Mouse (Mus musculus) CH12.LX (cell line): ENCODE data around the gene Ripply1. TPM values are rescaled to one million over a fixed set of nuclear protein-coding genes. Genes with fewer than 3 reads are reported as not detected.

Experiments
- DNase-seq: peaks from one replicate; pipeline ENCODE4 v3.0.0-alpha.2; 2013; ENCODE audit errors: extremely low read depth
- H3K27ac ChIP-seq: 2 replicates; pipeline ENCODE4 v1.5.1; 2012; ENCODE audit warnings: low read depth, mild to moderate bottlenecking, control low read depth, moderate library complexity; ENCODE audit not compliant: insufficient read depth
- H3K27me3 ChIP-seq: replicated peaks from 2 replicates; pipeline ENCODE3; 2012; ENCODE audit warnings: inconsistent platforms
- H3K36me3 ChIP-seq, 2 experiments: replicated peaks in 1 of 2; 2 replicates each; pipeline versions ENCODE3 to v1.6.1; 2012; ENCODE audit warnings: inconsistent platforms in 1 of 2, low read length in 1 of 2, mild to moderate bottlenecking in 1 of 2, mixed read lengths in 1 of 2, moderate library complexity in 1 of 2; ENCODE audit not compliant: control insufficient read depth in 1 of 2, insufficient read depth in 1 of 2
- H3K4me1 ChIP-seq, 2 experiments: 2 replicates each; pipeline ENCODE4 v1.6.1; 2012; ENCODE audit warnings: inconsistent platforms in 1 of 2, moderate library complexity in 1 of 2; ENCODE audit not compliant: insufficient read depth in 2 of 2, control insufficient read depth in 1 of 2
- H3K4me2 ChIP-seq: 2 replicates; pipeline ENCODE4 v1.6.1; 2012; ENCODE audit warnings: low read depth, mild to moderate bottlenecking, control low read depth; ENCODE audit not compliant: poor library complexity, insufficient read depth, severe bottlenecking
- H3K4me3 ChIP-seq, 3 experiments: fragments of 150-350 bp in 1 of 3; sonication (generic) in 1 of 3; replicated peaks in 1 of 3; 2 replicates each; pipeline versions ENCODE3 to v1.5.1; 2011 to 2012; ENCODE audit warnings: low read depth in 2 of 3, low read length in 2 of 3, mild to moderate bottlenecking in 2 of 3, moderate library complexity in 2 of 3, control low read depth in 1 of 3, improper control_type of control experiment in 1 of 3, inconsistent platforms in 1 of 3, mixed read lengths in 1 of 3; ENCODE audit not compliant: poor library complexity in 1 of 3
- H3K79me2 ChIP-seq: replicated peaks from 2 replicates; pipeline ENCODE4 v1.6.1; 2012; ENCODE audit warnings: mild to moderate bottlenecking, moderate library complexity; ENCODE audit not compliant: control insufficient read depth, poor library complexity, insufficient read depth, severe bottlenecking; ENCODE audit errors: extremely low read depth
- H3K9ac ChIP-seq: 2 replicates; pipeline ENCODE4 v1.6.1; 2012; ENCODE audit warnings: low read depth, mild to moderate bottlenecking, control low read depth, moderate library complexity; ENCODE audit not compliant: insufficient read depth
- H3K9me3 ChIP-seq: replicated peaks from 2 replicates; pipeline ENCODE3; 2012; ENCODE audit warnings: low read length, inconsistent platforms, mixed read lengths
- BHLHE40 ChIP-seq: IDR thresholded peaks from 2 replicates; pipeline ENCODE4 v1.6.1; 2011; ENCODE audit warnings: mild to moderate bottlenecking, low read depth, low read length, improper control_type of control experiment
- CHD1 ChIP-seq: IDR thresholded peaks from 2 replicates; pipeline ENCODE4 v1.6.1; 2012; ENCODE audit warnings: low read depth, low read length, improper control_type of control experiment, inconsistent platforms
- EP300 ChIP-seq: IDR thresholded peaks from 2 replicates; pipeline ENCODE4 v1.6.1; 2011; ENCODE audit warnings: low read length, improper control_type of control experiment
- ETS1 ChIP-seq: conservative IDR thresholded peaks from 2 replicates; pipeline ENCODE4 v1.6.1; 2012; ENCODE audit warnings: low read depth, mild to moderate bottlenecking, inconsistent platforms, low read length, improper control_type of control experiment, moderate library complexity
- GABPA ChIP-seq: IDR thresholded peaks from 2 replicates; pipeline ENCODE4 v1.6.1; 2012; ENCODE audit warnings: low read depth, low read length, improper control_type of control experiment, inconsistent platforms; ENCODE audit not compliant: insufficient replicate concordance
- JUND ChIP-seq: conservative IDR thresholded peaks from 2 replicates; pipeline ENCODE4 v1.6.1; 2011; ENCODE audit warnings: low read depth, low read length, improper control_type of control experiment
- MAFK ChIP-seq: IDR thresholded peaks from 2 replicates; pipeline ENCODE4 v1.6.1; 2011; ENCODE audit warnings: low read length, improper control_type of control experiment; ENCODE audit not compliant: insufficient replicate concordance
- MAX ChIP-seq: IDR thresholded peaks from 2 replicates; pipeline ENCODE4 v1.6.1; 2011; ENCODE audit warnings: low read length, improper control_type of control experiment
- MAZ ChIP-seq: IDR thresholded peaks from 2 replicates; pipeline ENCODE4 v1.6.1; 2012; ENCODE audit warnings: low read depth, mild to moderate bottlenecking, inconsistent platforms, low read length, improper control_type of control experiment, moderate library complexity
- MEF2A ChIP-seq: IDR thresholded peaks from 2 replicates; pipeline ENCODE4 v1.6.1; 2014; ENCODE audit warnings: low read depth, mild to moderate bottlenecking, inconsistent platforms, low read length, improper control_type of control experiment, borderline replicate concordance
- MXI1 ChIP-seq: IDR thresholded peaks from 2 replicates; pipeline ENCODE4 v1.6.1; 2011; ENCODE audit warnings: mild to moderate bottlenecking, low read depth, low read length, improper control_type of control experiment
- POLR2A ChIP-seq: IDR thresholded peaks from 2 replicates; pipeline ENCODE4 v1.6.1; 2011; ENCODE audit warnings: low read depth, mild to moderate bottlenecking, improper control_type of control experiment, low read length
- POLR2AphosphoS2 ChIP-seq: IDR thresholded peaks from 2 replicates; pipeline ENCODE4 v1.6.1; 2011; ENCODE audit warnings: low read depth, low read length, improper control_type of control experiment
- RAD21 ChIP-seq: IDR thresholded peaks from 2 replicates; pipeline ENCODE4 v1.6.1; 2011; ENCODE audit warnings: low read depth, mild to moderate bottlenecking, low read length, improper control_type of control experiment, moderate library complexity
- RCOR1 ChIP-seq: conservative IDR thresholded peaks from 2 replicates; pipeline ENCODE4 v1.6.1; 2012; ENCODE audit warnings: low read depth, mild to moderate bottlenecking, inconsistent platforms, low read length, improper control_type of control experiment
- SIN3A ChIP-seq: IDR thresholded peaks from 2 replicates; pipeline ENCODE4 v1.6.1; 2012; ENCODE audit warnings: low read length, improper control_type of control experiment, inconsistent platforms
- TBP ChIP-seq: conservative IDR thresholded peaks from 2 replicates; pipeline ENCODE4 v1.6.1; 2011; ENCODE audit warnings: low read depth, low read length, improper control_type of control experiment
- UBTF ChIP-seq: IDR thresholded peaks from 2 replicates; pipeline ENCODE4 v1.6.1; 2012; ENCODE audit warnings: low read depth, mild to moderate bottlenecking, inconsistent platforms, low read length, improper control_type of control experiment, moderate library complexity
- USF2 ChIP-seq: conservative IDR thresholded peaks from 2 replicates; pipeline ENCODE4 v1.6.1; 2011; ENCODE audit warnings: low read depth, low read length, improper control_type of control experiment
- ZKSCAN1 ChIP-seq: IDR thresholded peaks from 2 replicates; pipeline ENCODE4 v1.6.1; 2012; ENCODE audit warnings: low read depth, inconsistent platforms, low read length, improper control_type of control experiment, borderline replicate concordance
- ZNF384 ChIP-seq: IDR thresholded peaks from 2 replicates; pipeline ENCODE4 v1.6.1; 2012; ENCODE audit warnings: low read depth, low read length, improper control_type of control experiment, inconsistent platforms
- dilution Hi-C: fragments of 300-500 bp; cut with MboI; formaldehyde crosslinking; loops from 2 replicates; pipeline ENCODE4 v1.14.3; 2020; ENCODE audit warnings: low sequenced_read_pairs; ENCODE audit not compliant: extremely low pct_unique_long_range_greater_than_20kb, extremely low pct_ligation_motif_present
- in situ Hi-C: fragments of 300-500 bp; cut with MboI; formaldehyde crosslinking; loops from 3 replicates; pipeline ENCODE4 v1.14.3; 2019; ENCODE audit warnings: low sequenced_read_pairs, low pct_ligation_motif_present, low pct_unique_long_range_greater_than_20kb, mixed read lengths
- polyA plus RNA-seq: library from polyadenylated mRNA; unstranded; fragments of >175 nt; gene quantifications from 2 replicates; pipeline ENCODE4 v1.2.1, GENCODE M21; 2012; ENCODE audit warnings: low read depth; ENCODE audit not compliant: insufficient read length
- total RNA-seq, 2 experiments: library from RNA; depleted of rRNA; stranded (reverse); fragments of 300-350 nt in 1 of 2; fragments of >200 nt in 1 of 2; gene quantifications; 2 replicates each; pipeline ENCODE4 v1.2.3; 2012 to 2014

Ripply1 gene
- total and polyA plus RNA-seq, 3 experiments, result not detected

GRCm38 (mm10) chrX:139785764-139786163 is 3.6 kb upstream of the Ripply1 start:
- Histone ChIP-seq H3K27me3 (no peaks in the 10 kb centered on the region), H3K9me3 (no peaks in the 10 kb centered on the region), H3K4me2 (no peak overlapping the region), H3K79me2 (no peaks in the 10 kb centered on the region), H3K4me3 (no peak overlapping the region), H3K27ac (no peak overlapping the region), H3K4me1 (no peaks in the 10 kb centered on the region), H3K36me3 (no peaks in the 10 kb centered on the region), H3K9ac (no peak overlapping the region)
- TF ChIP-seq RCOR1 (no peak), ZKSCAN1 (no peak), EP300 (no peak), POLR2AphosphoS2 (no peak), ZNF384 (no peak), MXI1 (no peak)
- in situ Hi-C loops, result no loop called here
- dilution Hi-C loops, result no loop called here
- no peak for DNase-seq

- H3K9me3 ChIP-seq, result no peaks in the 10 kb centered on the region
- no peak for DNase-seq
- dilution Hi-C loops, result no loop called here
- H3K27me3 ChIP-seq, result no peaks in the 10 kb centered on the region
- H3K27ac ChIP-seq, result no peak overlapping the region
- no peak overlapping the region for H3K9ac ChIP-seq
- no peaks in the 10 kb centered on the region for H3K36me3 ChIP-seq
- in situ Hi-C loops, result no loop called here
- H3K4me2 ChIP-seq, result no peak overlapping the region
- TF ChIP-seq USF2 (no peak), BHLHE40 (no peak), TBP (no peak), UBTF (no peak), GABPA (no peak), MAX (no peak), CHD1 (no peak), EP300 (no peak), MAFK (no peak), MEF2A (no peak), POLR2A (no peak), SIN3A (no peak), JUND (no peak), ETS1 (no peak), ZKSCAN1 (no peak), RAD21 (no peak), MAZ (no peak)
- no peaks in the 10 kb centered on the region for H3K79me2 ChIP-seq
- no peak overlapping the region for H3K4me3 ChIP-seq
- H3K4me1 ChIP-seq, result no peaks in the 10 kb centered on the region
Observed at GRCm38 (mm10) chrX:139783045-139783422, 881 bp upstream of the Ripply1 start.
